Mouse (Mus musculus): ENCODE measurements around the gene Sugt1. TPM values are rescaled to one million over a fixed set of nuclear protein-coding genes. Genes with fewer than 3 reads are reported as not detected.

Gene Sugt1
- polyA plus RNA-seq, 1 experiment: 0.28 TPM

GRCm38 (mm10) chr14:79632330-79632729 lies 44.8 kb downstream of the Sugt1 start:
- Histone ChIP-seq H3K4me1 (ENCODE audit: control insufficient read depth) (no peaks in the 10 kb centered on the region), H3K4me3 (replicated peaks) (no peak overlapping the region), H3K9me3 (ENCODE audit: control insufficient read depth, low read length) (no peaks in the 10 kb centered on the region), H3K36me3 (ENCODE audit: control insufficient read depth) (peaks cover 34% of the 10 kb centered on the region), H3K27me3 (ENCODE audit: control insufficient read depth) (no peaks in the 10 kb centered on the region)
- no peak for TF ChIP-seq TAL1 (IDR thresholded peaks at IDR 0.05; ENCODE audit: low read length)
- no peak for TF ChIP-seq GATA1 (IDR thresholded peaks at IDR 0.05; ENCODE audit: low read length)

DNA sequence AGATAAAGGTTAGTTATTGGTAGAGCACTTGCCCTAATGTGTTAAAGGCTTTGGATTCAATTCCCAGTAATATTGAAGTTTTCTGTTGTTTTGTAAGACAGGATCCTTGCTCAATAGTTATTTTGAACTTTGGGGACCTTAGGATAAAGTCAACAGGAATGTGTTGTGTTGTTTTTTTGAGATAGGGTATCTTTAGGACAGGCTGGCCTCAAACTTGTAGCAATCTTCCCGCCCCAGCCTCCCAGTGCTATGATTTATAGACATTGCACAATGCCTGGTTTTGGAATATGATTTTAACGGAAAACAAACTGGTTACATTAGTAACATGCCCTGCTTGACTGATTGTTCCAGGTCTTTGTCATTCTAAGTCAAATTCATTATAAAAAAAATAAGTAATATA lies 45.7 kb downstream of the Sugt1 start:
- Histone ChIP-seq H3K36me3 (ENCODE audit: control insufficient read depth) (peaks cover 25% of the 10 kb centered on the region), H3K27me3 (ENCODE audit: control insufficient read depth) (no peaks in the 10 kb centered on the region), H3K4me1 (ENCODE audit: control insufficient read depth) (no peaks in the 10 kb centered on the region), H3K9me3 (ENCODE audit: control insufficient read depth, low read length) (no peaks in the 10 kb centered on the region), H3K4me3 (replicated peaks) (no peak overlapping the region)
- TF ChIP-seq TAL1 (IDR thresholded peaks at IDR 0.05; ENCODE audit: low read length) (no peak), GATA1 (IDR thresholded peaks at IDR 0.05; ENCODE audit: low read length) (no peak)

DNA sequence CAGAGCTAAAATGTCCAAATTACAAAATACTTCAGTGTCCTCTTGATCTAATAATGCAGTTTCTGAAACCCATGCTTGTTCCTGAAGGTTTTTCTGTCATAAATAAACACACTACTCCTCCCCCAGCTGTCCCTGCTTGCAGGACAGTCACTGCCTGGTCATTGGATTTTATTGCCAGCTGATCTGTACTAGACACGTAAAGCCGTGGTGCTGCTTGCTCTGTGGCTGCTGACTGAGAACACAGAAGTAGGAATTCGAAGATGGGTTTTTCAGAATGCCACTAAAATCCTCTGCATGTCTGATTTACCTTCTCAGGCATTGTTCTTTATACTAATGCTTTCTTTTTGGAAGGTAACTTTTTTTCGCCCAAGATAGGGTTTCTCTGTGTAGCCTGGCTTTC lies 49.3 kb downstream of the Sugt1 start:
- Histone ChIP-seq H3K27me3 (ENCODE audit: control insufficient read depth) (0 out of 2 replicates have a peak, but pooled peaks cover 2% of the 10 kb centered on the region), H3K4me1 (ENCODE audit: control insufficient read depth) (no peaks in the 10 kb centered on the region), H3K9me3 (ENCODE audit: control insufficient read depth, low read length) (no peaks in the 10 kb centered on the region), H3K4me3 (replicated peaks) (no peak overlapping the region), H3K36me3 (ENCODE audit: control insufficient read depth) (no peaks in the 10 kb centered on the region; the same call in 1 of the 2 replicates)
- TF ChIP-seq TAL1 (IDR thresholded peaks at IDR 0.05; ENCODE audit: low read length) (no peak), GATA1 (IDR thresholded peaks at IDR 0.05; ENCODE audit: low read length) (no peak)

GRCm38 (mm10) chr14:79642063-79642462 lies 54.6 kb downstream of the Sugt1 start:
- peaks cover 13% of the 10 kb centered on the region for H3K27me3 ChIP-seq (ENCODE audit: control insufficient read depth)
- H3K4me1 ChIP-seq (ENCODE audit: control insufficient read depth): no peaks in the 10 kb centered on the region
- no peaks in the 10 kb centered on the region for H3K9me3 ChIP-seq (ENCODE audit: control insufficient read depth, low read length)
- no peak for TF ChIP-seq TAL1 (IDR thresholded peaks at IDR 0.05; ENCODE audit: low read length)
- no peak for TF ChIP-seq GATA1 (IDR thresholded peaks at IDR 0.05; ENCODE audit: low read length)
- no peaks in the 10 kb centered on the region for H3K36me3 ChIP-seq (ENCODE audit: control insufficient read depth)
- H3K4me3 ChIP-seq (replicated peaks): no peak overlapping the region

DNA sequence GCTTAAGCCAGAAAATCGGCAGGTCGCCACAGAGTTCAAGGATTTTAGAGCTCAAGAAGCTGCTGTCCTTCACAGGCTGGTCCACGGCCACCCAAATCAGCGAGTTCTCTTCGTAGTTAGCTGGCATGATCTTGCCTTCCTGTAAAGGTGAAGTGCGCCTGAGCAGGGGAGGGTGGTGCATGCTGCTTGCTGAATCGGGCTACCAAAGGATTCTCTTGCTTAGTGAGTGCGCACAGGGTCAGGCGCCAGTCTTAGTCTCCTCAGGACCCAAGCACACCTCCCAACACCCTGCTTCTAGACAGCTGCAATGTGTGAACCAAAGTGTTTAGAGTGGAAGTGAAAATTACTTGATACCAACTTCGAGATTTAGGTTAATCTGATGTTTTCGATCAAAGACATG lies 57.9 kb downstream of the Sugt1 start:
- Histone ChIP-seq H3K27me3 (ENCODE audit: control insufficient read depth) (peaks cover 12% of the 10 kb centered on the region), H3K9me3 (ENCODE audit: control insufficient read depth, low read length) (no peaks in the 10 kb centered on the region), H3K4me3 (replicated peaks) (no peak overlapping the region), H3K4me1 (ENCODE audit: control insufficient read depth) (no peaks in the 10 kb centered on the region), H3K36me3 (ENCODE audit: control insufficient read depth) (no peaks in the 10 kb centered on the region)
- TF ChIP-seq GATA1 (IDR thresholded peaks at IDR 0.05; ENCODE audit: low read length) (no peak), TAL1 (IDR thresholded peaks at IDR 0.05; ENCODE audit: low read length) (no peak)

GRCm38 (mm10) chr14:79649680-79650079 lies 62.2 kb downstream of the Sugt1 start:
- Histone ChIP-seq H3K27me3 (ENCODE audit: control insufficient read depth) (peaks cover 9% of the 10 kb centered on the region), H3K4me3 (replicated peaks) (no peak overlapping the region), H3K36me3 (ENCODE audit: control insufficient read depth) (no peaks in the 10 kb centered on the region), H3K4me1 (ENCODE audit: control insufficient read depth) (no peaks in the 10 kb centered on the region), H3K9me3 (ENCODE audit: control insufficient read depth, low read length) (no peaks in the 10 kb centered on the region)
- no peak for TF ChIP-seq GATA1 (IDR thresholded peaks at IDR 0.05; ENCODE audit: low read length)
- no peak for TF ChIP-seq TAL1 (IDR thresholded peaks at IDR 0.05; ENCODE audit: low read length)

- Histone ChIP-seq H3K4me1 (ENCODE audit: control insufficient read depth) (no peaks in the 10 kb centered on the region), H3K9me3 (ENCODE audit: control insufficient read depth, low read length) (no peaks in the 10 kb centered on the region), H3K4me3 (replicated peaks) (no peak overlapping the region), H3K36me3 (ENCODE audit: control insufficient read depth) (no peaks in the 10 kb centered on the region), H3K27me3 (ENCODE audit: control insufficient read depth) (no peaks in the 10 kb centered on the region)
- TF ChIP-seq TAL1 (IDR thresholded peaks at IDR 0.05; ENCODE audit: low read length) (no peak), GATA1 (IDR thresholded peaks at IDR 0.05; ENCODE audit: low read length) (no peak)
Measured at GRCm38 (mm10) chr14:79652654-79653053, 65.2 kb downstream of the Sugt1 start.

- H3K4me1 ChIP-seq (ENCODE audit: control insufficient read depth): peaks cover 4% of the 10 kb centered on the region; the same call in 1 of the 2 replicates
- H3K36me3 ChIP-seq (ENCODE audit: control insufficient read depth): no peaks in the 10 kb centered on the region
- H3K4me3 ChIP-seq (replicated peaks): no peak overlapping the region
- H3K27me3 ChIP-seq (ENCODE audit: control insufficient read depth): peaks cover 14% of the 10 kb centered on the region
- TF ChIP-seq TAL1 (IDR thresholded peaks at IDR 0.05; ENCODE audit: low read length) (no peak), GATA1 (IDR thresholded peaks at IDR 0.05; ENCODE audit: low read length) (no peak)
- H3K9me3 ChIP-seq (ENCODE audit: control insufficient read depth, low read length): no peaks in the 10 kb centered on the region
Measured at GRCm38 (mm10) chr14:79658286-79658685, 70.8 kb downstream of the Sugt1 start.

GRCm38 (mm10) chr14:79658748-79659508 lies 71.4 kb downstream of the Sugt1 start:
- Histone ChIP-seq H3K4me3 (replicated peaks) (no peak overlapping the region), H3K36me3 (ENCODE audit: control insufficient read depth) (no peaks in the 10 kb centered on the region), H3K9me3 (ENCODE audit: control insufficient read depth, low read length) (no peaks in the 10 kb centered on the region), H3K27me3 (ENCODE audit: control insufficient read depth) (peaks cover 14% of the 10 kb centered on the region), H3K4me1 (ENCODE audit: control insufficient read depth) (peaks cover 4% of the 10 kb centered on the region; the same call in 1 of the 2 replicates)
- TF ChIP-seq GATA1 (IDR thresholded peaks at IDR 0.05; ENCODE audit: low read length) (no peak), TAL1 (IDR thresholded peaks at IDR 0.05; ENCODE audit: low read length) (no peak)
